Mouse (Mus musculus): ENCODE measurements at regions not wholly inside any gene's neighbourhood (a gene's known extent, or its start where the extent isn't known, plus 50 kb on each side); places are given as distances from the start of the nearest gene placed in this dataset.

DNA sequence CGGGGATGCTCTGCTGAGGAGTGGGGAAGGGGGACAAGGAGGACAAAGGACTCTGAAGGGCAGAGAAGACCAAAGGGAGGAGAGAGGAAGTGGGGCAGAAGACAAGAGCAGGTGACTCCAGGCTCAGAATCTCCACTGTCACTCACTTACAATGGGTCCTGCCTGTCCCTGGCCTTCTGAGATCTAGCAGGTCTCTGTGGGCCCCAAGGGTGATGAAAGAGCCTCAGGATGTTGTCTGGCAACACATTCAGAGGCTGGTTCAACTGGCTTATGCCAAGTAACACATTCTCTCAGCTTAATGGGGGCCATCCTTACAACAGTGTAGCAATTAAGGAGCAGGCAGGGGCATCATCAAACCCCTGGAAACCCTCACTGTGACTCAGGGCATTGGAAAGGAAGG is 152.1 kb upstream of the Myocd start:
- DNase-seq (no peak), ATAC-seq (no peak)
- Histone ChIP-seq H3K4me1 (ENCODE audit: insufficient read depth) (no peaks in the 10 kb centered on the region), H3K9me3 (ENCODE audit: low read length) (no peaks in the 10 kb centered on the region), H3K27me3 (ENCODE audit: insufficient read depth, low read length) (no peaks in the 10 kb centered on the region), H3K36me3 (replicated peaks; ENCODE audit: insufficient read depth, low read length) (no peaks in the 10 kb centered on the region), H3K4me2 (ENCODE audit: low read depth, low read length) (no peak overlapping the region), H3K9ac (replicated peaks) (no peak overlapping the region), H3K4me3 (ENCODE audit: low read depth, low read length) (no peak overlapping the region), H3K27ac (ENCODE audit: low read depth) (no peak overlapping the region)
- TF ChIP-seq EP300 (IDR thresholded peaks at IDR 0.05; ENCODE audit: low read depth) (no peak), CTCF (IDR thresholded peaks at IDR 0.05; ENCODE audit: low read depth) (no peak)
- 0% methylated on average over 1 of the region's 1 CpGs for WGBS (ENCODE audit: insufficient replicate concordance)

DNA sequence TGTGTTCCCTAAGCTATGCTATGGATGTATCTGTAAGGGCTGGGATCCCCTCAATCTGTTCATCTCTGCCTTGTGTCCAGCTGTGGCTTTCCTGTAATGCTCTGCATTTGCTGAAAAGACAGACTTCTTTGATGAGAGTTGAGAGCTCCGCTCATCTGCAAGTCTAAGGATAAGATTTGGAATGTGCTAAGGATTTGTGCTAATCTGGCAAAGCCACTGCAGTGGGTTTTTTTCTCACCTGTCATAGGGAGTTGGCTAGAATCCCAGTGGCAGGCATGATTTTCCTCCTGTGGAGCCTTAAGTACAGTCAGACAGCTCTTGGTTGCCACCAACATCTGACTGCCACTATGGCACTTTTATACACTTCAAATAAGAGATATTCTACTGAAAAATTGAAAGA is 138.8 kb upstream of the Myocd start:
- TF ChIP-seq CTCF (IDR thresholded peaks at IDR 0.05; ENCODE audit: low read depth) (no peak), EP300 (IDR thresholded peaks at IDR 0.05; ENCODE audit: low read depth) (no peak)
- 77% methylated on average over 1 of the region's 1 CpGs for WGBS (ENCODE audit: insufficient replicate concordance)
- no peaks in the 10 kb centered on the region for H3K27me3 ChIP-seq (ENCODE audit: insufficient read depth, low read length)
- no peaks in the 10 kb centered on the region for H3K36me3 ChIP-seq (replicated peaks; ENCODE audit: insufficient read depth, low read length)
- no peaks in the 10 kb centered on the region for H3K4me1 ChIP-seq (ENCODE audit: insufficient read depth)
- ATAC-seq (no peak), DNase-seq (no peak)
- no peak overlapping the region for H3K9ac ChIP-seq (replicated peaks)
- H3K4me2 ChIP-seq (ENCODE audit: low read depth, low read length), result no peak overlapping the region
- no peaks in the 10 kb centered on the region for H3K9me3 ChIP-seq (ENCODE audit: low read length)
- no peak overlapping the region for H3K27ac ChIP-seq (ENCODE audit: low read depth)
- H3K4me3 ChIP-seq (ENCODE audit: low read depth, low read length), result no peak overlapping the region

DNA sequence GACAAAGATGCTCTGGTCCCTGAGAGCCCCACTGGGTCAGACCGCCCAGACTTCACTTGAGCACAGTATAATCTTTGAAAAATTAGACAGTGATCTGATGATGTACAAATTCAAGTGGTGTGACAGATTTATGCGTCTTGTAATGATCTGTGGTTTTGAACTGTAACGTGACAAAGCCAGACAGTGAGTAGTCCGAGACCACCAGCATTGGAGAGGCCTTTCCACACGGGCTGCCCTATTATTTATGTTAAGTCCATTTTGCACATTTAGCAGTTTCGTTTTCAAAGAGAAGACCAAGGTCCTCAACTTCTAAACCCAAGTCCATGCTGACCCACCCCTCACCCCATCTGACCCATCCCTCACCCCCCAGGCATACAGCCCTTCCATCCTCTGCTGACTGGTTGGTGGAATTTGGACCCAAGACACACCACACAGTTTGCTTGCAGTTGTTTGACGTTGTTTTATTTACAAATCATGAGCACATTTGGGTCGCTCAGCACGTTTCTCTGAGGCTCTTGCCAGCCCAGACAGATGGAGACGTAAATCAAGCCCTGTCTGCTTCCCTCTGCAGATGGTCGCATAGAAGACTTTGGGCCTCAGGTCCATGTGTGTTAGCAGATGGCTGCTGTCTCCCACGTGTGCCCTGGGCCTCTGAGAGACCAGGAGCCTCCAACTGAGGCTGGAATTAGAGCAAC is 132.8 kb upstream of the Myocd start:
- WGBS (ENCODE audit: insufficient replicate concordance), result 59% methylated on average over 12 of the region's 12 CpGs
- no peak overlapping the region for H3K27ac ChIP-seq (ENCODE audit: low read depth)
- no peak overlapping the region for H3K4me3 ChIP-seq (ENCODE audit: low read depth, low read length)
- TF ChIP-seq EP300 (IDR thresholded peaks at IDR 0.05; ENCODE audit: low read depth) (no peak), CTCF (IDR thresholded peaks at IDR 0.05; ENCODE audit: low read depth) (no peak)
- H3K4me1 ChIP-seq (ENCODE audit: insufficient read depth), result no peaks in the 10 kb centered on the region
- H3K9ac ChIP-seq (replicated peaks), result no peak overlapping the region
- H3K27me3 ChIP-seq (ENCODE audit: insufficient read depth, low read length), result no peaks in the 10 kb centered on the region
- H3K9me3 ChIP-seq (ENCODE audit: low read length), result no peaks in the 10 kb centered on the region
- DNase-seq (no peak), ATAC-seq (no peak)
- no peak overlapping the region for H3K4me2 ChIP-seq (ENCODE audit: low read depth, low read length)
- no peaks in the 10 kb centered on the region for H3K36me3 ChIP-seq (replicated peaks; ENCODE audit: insufficient read depth, low read length)

GRCm38 (mm10) chr11:65389238-65389637 is 119.4 kb upstream of the Myocd start:
- Histone ChIP-seq H3K4me2 (ENCODE audit: low read depth, low read length) (no peak overlapping the region), H3K27ac (ENCODE audit: low read depth) (no peak overlapping the region), H3K9ac (replicated peaks) (no peak overlapping the region), H3K4me1 (ENCODE audit: insufficient read depth) (no peaks in the 10 kb centered on the region), H3K27me3 (ENCODE audit: insufficient read depth, low read length) (no peaks in the 10 kb centered on the region), H3K9me3 (ENCODE audit: low read length) (no peaks in the 10 kb centered on the region), H3K36me3 (replicated peaks; ENCODE audit: insufficient read depth, low read length) (no peaks in the 10 kb centered on the region), H3K4me3 (ENCODE audit: low read depth, low read length) (no peak overlapping the region)
- WGBS (ENCODE audit: insufficient replicate concordance), result 63% methylated on average over 3 of the region's 3 CpGs
- DNase-seq (no peak), ATAC-seq (no peak)
- TF ChIP-seq EP300 (IDR thresholded peaks at IDR 0.05; ENCODE audit: low read depth) (no peak), CTCF (IDR thresholded peaks at IDR 0.05; ENCODE audit: low read depth) (no peak)

DNA sequence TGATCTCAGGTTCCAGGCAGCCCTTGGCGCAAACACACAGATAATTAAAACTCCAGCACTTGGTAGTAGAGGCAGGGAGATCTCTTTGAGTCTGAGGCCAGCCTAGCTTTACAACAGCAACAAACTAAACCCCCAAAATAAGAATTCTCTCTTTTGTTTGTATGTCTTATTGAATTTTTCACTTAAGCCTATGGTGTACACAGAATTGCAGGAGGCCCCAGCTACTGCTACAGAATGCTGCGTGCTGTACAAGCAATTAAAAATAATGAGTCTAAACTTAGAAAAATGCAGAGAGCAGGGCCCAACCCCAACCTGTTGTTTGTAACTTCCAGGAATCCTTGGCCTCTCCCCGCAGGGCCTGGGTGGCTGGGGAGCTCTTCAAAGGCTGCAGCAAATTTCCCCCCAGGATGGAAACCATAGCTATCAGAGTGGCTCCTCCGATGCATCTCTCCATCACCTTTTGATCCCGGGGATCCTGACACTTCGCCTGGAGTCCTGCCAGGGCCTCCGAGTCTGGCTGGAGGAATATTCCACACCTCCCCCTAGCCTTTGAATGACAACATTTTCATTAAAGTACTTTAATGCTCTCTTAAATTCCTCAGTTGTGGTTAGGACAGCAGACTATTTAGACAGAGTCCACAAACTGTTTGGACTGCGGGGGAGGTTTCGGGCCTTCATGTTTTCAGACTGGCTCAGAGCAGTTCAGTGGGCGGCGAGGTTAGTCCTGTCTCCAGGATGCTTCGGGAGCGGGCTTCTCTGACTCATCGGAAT is 116.7 kb upstream of the Myocd start:
- WGBS (ENCODE audit: insufficient replicate concordance), result 56% methylated on average over 14 of the region's 14 CpGs
- DNase-seq (no peak), ATAC-seq (no peak)
- Histone ChIP-seq H3K4me1 (ENCODE audit: insufficient read depth) (no peaks in the 10 kb centered on the region), H3K9ac (replicated peaks) (no peak overlapping the region), H3K4me2 (ENCODE audit: low read depth, low read length) (no peak overlapping the region), H3K4me3 (ENCODE audit: low read depth, low read length) (no peak overlapping the region), H3K36me3 (replicated peaks; ENCODE audit: insufficient read depth, low read length) (no peaks in the 10 kb centered on the region), H3K27ac (ENCODE audit: low read depth) (no peak overlapping the region), H3K27me3 (ENCODE audit: insufficient read depth, low read length) (no peaks in the 10 kb centered on the region), H3K9me3 (ENCODE audit: low read length) (no peaks in the 10 kb centered on the region)
- no peak for TF ChIP-seq CTCF (IDR thresholded peaks at IDR 0.05; ENCODE audit: low read depth)
- TF ChIP-seq EP300 (IDR thresholded peaks at IDR 0.05; ENCODE audit: low read depth), result no peak

DNA sequence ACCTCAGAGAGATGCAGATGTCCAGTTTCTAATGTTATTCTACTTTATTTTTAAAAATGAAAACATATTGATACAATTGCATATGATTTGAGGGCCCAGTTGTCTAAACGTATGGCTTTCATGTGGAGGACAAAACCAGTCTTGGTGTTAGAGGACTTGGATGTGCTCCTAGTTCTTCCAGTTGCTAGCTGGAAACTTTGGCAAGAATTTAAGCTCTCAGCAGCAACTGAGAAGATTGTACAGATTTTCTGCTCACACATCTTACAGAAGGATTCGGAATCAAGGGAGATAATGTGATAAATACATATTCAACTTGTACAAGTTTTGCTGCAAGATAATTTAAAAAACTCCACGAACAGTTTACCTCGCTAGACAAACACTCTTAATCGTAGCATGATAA is 105.6 kb upstream of the Myocd start:
- Histone ChIP-seq H3K36me3 (replicated peaks; ENCODE audit: insufficient read depth, low read length) (no peaks in the 10 kb centered on the region), H3K4me2 (ENCODE audit: low read depth, low read length) (no peak overlapping the region), H3K4me1 (ENCODE audit: insufficient read depth) (no peaks in the 10 kb centered on the region), H3K9me3 (ENCODE audit: low read length) (no peaks in the 10 kb centered on the region), H3K9ac (replicated peaks) (no peak overlapping the region), H3K27ac (ENCODE audit: low read depth) (no peak overlapping the region), H3K27me3 (ENCODE audit: insufficient read depth, low read length) (no peaks in the 10 kb centered on the region), H3K4me3 (ENCODE audit: low read depth, low read length) (no peak overlapping the region)
- TF ChIP-seq CTCF (IDR thresholded peaks at IDR 0.05; ENCODE audit: low read depth) (no peak), EP300 (IDR thresholded peaks at IDR 0.05; ENCODE audit: low read depth) (no peak)
- ATAC-seq (no peak), DNase-seq (no peak)
- 68% methylated on average over 5 of the region's 5 CpGs for WGBS (ENCODE audit: insufficient replicate concordance)

All from liver, postnatal 0 days (tissue).